20 mouse cellular contexts compared by ENCODE assay signal in genomic region chr15:11607489-11607888, GRCm38 (mm10).
A peak's percentile ranks its signal among the peaks of the same experiment; 100 is the strongest.
DNase-seq lines count a peak whose midpoint lies in the region; ATAC-seq and TF ChIP-seq lines count a peak whose summit lies in the region.
"Had no signal": no experiment of that assay in that cellular context is flagged by ENCODE, and none has a peak within 500 bp of the region (broad histone marks: within the 10 kb centered on the region; RNA-seq: fewer than 3 reads in every experiment).

No protein-coding gene starts in this region.

- no peak overlapping the region for H3K27ac ChIP-seq in forebrain, embryonic 13.5 days
- H3K27ac ChIP-seq in forebrain, embryonic 11.5 days (ENCODE audit: low read depth, low read length): no peak overlapping the region
- H3K27ac ChIP-seq in intestine, embryonic 15.5 days: no peak overlapping the region
- H3K27ac ChIP-seq in intestine, postnatal 0 days (ENCODE audit: low read depth, low read length): no peak overlapping the region
- H3K27ac ChIP-seq in lung, postnatal 0 days (ENCODE audit: low read length): no peak overlapping the region
- H3K27ac ChIP-seq: embryonic facial prominence, embryonic 13.5 days; hindbrain, embryonic 15.5 days; limb, embryonic 15.5 days; macrophage; midbrain, embryonic 12.5 days had no signal

- H3K27me3 ChIP-seq in forebrain, embryonic 13.5 days: no peaks in the 10 kb centered on the region
- H3K27me3 ChIP-seq in forebrain, embryonic 11.5 days (ENCODE audit: control insufficient read depth, insufficient read depth, low read length): no peaks in the 10 kb centered on the region
- no peaks in the 10 kb centered on the region for H3K27me3 ChIP-seq in intestine, embryonic 15.5 days (replicated peaks)
- H3K27me3 ChIP-seq in intestine, postnatal 0 days (replicated peaks; ENCODE audit: control insufficient read depth, insufficient read depth, low read length): no peaks in the 10 kb centered on the region
- no peaks in the 10 kb centered on the region for H3K27me3 ChIP-seq in lung, postnatal 0 days (replicated peaks; ENCODE audit: insufficient read depth, low read length)
- H3K27me3 ChIP-seq: embryonic facial prominence, embryonic 13.5 days; hindbrain, embryonic 15.5 days; limb, embryonic 15.5 days; midbrain, embryonic 12.5 days had no signal

- no peak overlapping the region for H3K4me2 ChIP-seq in forebrain, embryonic 13.5 days
- no peak overlapping the region for H3K4me2 ChIP-seq in forebrain, embryonic 11.5 days (ENCODE audit: low read depth, low read length, severe bottlenecking)
- no peak overlapping the region for H3K4me2 ChIP-seq in intestine, embryonic 15.5 days (replicated peaks)
- no peak overlapping the region for H3K4me2 ChIP-seq in intestine, postnatal 0 days (replicated peaks; ENCODE audit: low read depth)
- no peak overlapping the region for H3K4me2 ChIP-seq in lung, postnatal 0 days (replicated peaks; ENCODE audit: low read depth, low read length)
- H3K4me2 ChIP-seq: embryonic facial prominence, embryonic 13.5 days; hindbrain, embryonic 15.5 days; limb, embryonic 15.5 days; midbrain, embryonic 12.5 days had no signal

- TF ChIP-seq EP300 in lung, postnatal 0 days (IDR thresholded peaks at IDR 0.05): peak; percentile 60; the same call in 1 of the 2 replicates

- TF ChIP-seq CTCF in intestine, postnatal 0 days (IDR thresholded peaks at IDR 0.05; ENCODE audit: low read depth): no peak
- TF ChIP-seq CTCF in lung, postnatal 0 days (IDR thresholded peaks at IDR 0.05): no peak

- ATAC-seq in forebrain, embryonic 13.5 days: peak; percentile 75; the same call in 1 of the 2 replicates
- no peak for ATAC-seq in forebrain, embryonic 11.5 days (replicated peaks; ENCODE audit: low FRiP score)
- 0 out of 2 replicates have a peak, but pooled peaks have one; percentile 47 for ATAC-seq in intestine, embryonic 15.5 days
- ATAC-seq in intestine, postnatal 0 days: no peak
- peak; percentile 76 for ATAC-seq in lung, postnatal 0 days
- no peak for ATAC-seq in erythroid progenitor cell, adult 5-6 weeks (replicated peaks; ENCODE audit: low FRiP score, poor library complexity, severe bottlenecking)

- H3K36me3 ChIP-seq in forebrain, embryonic 13.5 days (ENCODE audit: poor library complexity, severe bottlenecking): no peaks in the 10 kb centered on the region
- H3K36me3 ChIP-seq in forebrain, embryonic 11.5 days (ENCODE audit: control insufficient read depth, insufficient read depth, low read length): no peaks in the 10 kb centered on the region
- no peaks in the 10 kb centered on the region for H3K36me3 ChIP-seq in intestine, embryonic 15.5 days
- H3K36me3 ChIP-seq in intestine, postnatal 0 days (ENCODE audit: control insufficient read depth, insufficient read depth): no peaks in the 10 kb centered on the region
- no peaks in the 10 kb centered on the region for H3K36me3 ChIP-seq in lung, postnatal 0 days (ENCODE audit: insufficient read depth, low read length)
- H3K36me3 ChIP-seq: embryonic facial prominence, embryonic 13.5 days; hindbrain, embryonic 15.5 days; limb, embryonic 15.5 days; midbrain, embryonic 12.5 days had no signal

- no peaks in the 10 kb centered on the region for H3K9me3 ChIP-seq in forebrain, embryonic 13.5 days (replicated peaks)
- no peaks in the 10 kb centered on the region for H3K9me3 ChIP-seq in forebrain, embryonic 11.5 days (ENCODE audit: control insufficient read depth, low read length)
- H3K9me3 ChIP-seq in intestine, embryonic 15.5 days: no peaks in the 10 kb centered on the region
- H3K9me3 ChIP-seq in intestine, postnatal 0 days (ENCODE audit: control insufficient read depth): no peaks in the 10 kb centered on the region
- H3K9me3 ChIP-seq in lung, postnatal 0 days (ENCODE audit: low read length): no peaks in the 10 kb centered on the region
- H3K9me3 ChIP-seq: embryonic facial prominence, embryonic 13.5 days; hindbrain, embryonic 15.5 days; limb, embryonic 15.5 days; midbrain, embryonic 12.5 days had no signal

- DNase-seq in forebrain, embryonic 11.5 days (ENCODE audit: low spot score): no peak
- peak; percentile 92 for DNase-seq in lung, postnatal 0 days (ENCODE audit: low spot score)
- DNase-seq in lung, postnatal 14 days: no peak
- DNase-seq in lung, postnatal 36 days: peak; percentile 6
- DNase-seq: adrenal gland, postnatal 14 days; cerebellum, adult 9-10 months; gastrocnemius, postnatal 10 days; heart, postnatal 14 days; kidney, adult 9 months; layer of hippocampus, postnatal 36 days; right cerebral cortex, postnatal 4 days had no signal

- no peaks in the 10 kb centered on the region for H3K4me1 ChIP-seq in forebrain, embryonic 13.5 days
- H3K4me1 ChIP-seq in forebrain, embryonic 11.5 days (replicated peaks; ENCODE audit: control insufficient read depth, insufficient read depth, low read length): no peaks in the 10 kb centered on the region
- H3K4me1 ChIP-seq in intestine, embryonic 15.5 days (replicated peaks): no peaks in the 10 kb centered on the region
- no peaks in the 10 kb centered on the region for H3K4me1 ChIP-seq in intestine, postnatal 0 days (replicated peaks; ENCODE audit: control insufficient read depth, insufficient read depth, low read length)
- H3K4me1 ChIP-seq in lung, postnatal 0 days (ENCODE audit: insufficient read depth, low read depth, low read length): no peaks in the 10 kb centered on the region
- H3K4me1 ChIP-seq: hindbrain, embryonic 15.5 days; limb, embryonic 15.5 days; midbrain, embryonic 12.5 days had no signal

- no peak overlapping the region for H3K9ac ChIP-seq in forebrain, embryonic 13.5 days
- no peak overlapping the region for H3K9ac ChIP-seq in forebrain, embryonic 11.5 days (ENCODE audit: low read length)
- no peak overlapping the region for H3K9ac ChIP-seq in intestine, embryonic 15.5 days
- no peak overlapping the region for H3K9ac ChIP-seq in intestine, postnatal 0 days (ENCODE audit: low read depth, low read length)
- H3K9ac ChIP-seq in lung, postnatal 0 days (replicated peaks; ENCODE audit: low read depth): no peak overlapping the region
- H3K9ac ChIP-seq: embryonic facial prominence, embryonic 13.5 days; hindbrain, embryonic 15.5 days; limb, embryonic 15.5 days; midbrain, embryonic 12.5 days had no signal

- no peak overlapping the region for H3K4me3 ChIP-seq in forebrain, embryonic 13.5 days
- no peak overlapping the region for H3K4me3 ChIP-seq in forebrain, embryonic 11.5 days (ENCODE audit: low read depth, low read length)
- H3K4me3 ChIP-seq in intestine, embryonic 15.5 days (replicated peaks): no peak overlapping the region
- no peak overlapping the region for H3K4me3 ChIP-seq in intestine, postnatal 0 days (ENCODE audit: low read depth, low read length)
- no peak overlapping the region for H3K4me3 ChIP-seq in lung, postnatal 0 days (ENCODE audit: low read depth, low read length)
- H3K4me3 ChIP-seq: embryonic facial prominence, embryonic 13.5 days; hindbrain, embryonic 15.5 days; limb, embryonic 15.5 days; midbrain, embryonic 12.5 days had no signal

Comparison
In these comparisons a context has a peak if more than half of its experiments do, and no peak if none do; other contexts are left out.
1. ATAC-seq: peak in forebrain, embryonic 13.5 days (single experiment), intestine, embryonic 15.5 days (single experiment) and lung, postnatal 0 days (single experiment); none in forebrain, embryonic 11.5 days (single experiment), intestine, postnatal 0 days (single experiment) and erythroid progenitor cell, adult 5-6 weeks (single experiment).
2. DNase-seq: peak in lung, postnatal 0 days (single experiment) and lung, postnatal 36 days (single experiment); none in forebrain, embryonic 11.5 days (single experiment) and lung, postnatal 14 days (single experiment).